Mouse (Mus musculus) bone marrow macrophage, adult 2 months (primary cell): ENCODE results near the gene Marc2.

Experiments used
- CTCF ChIP-seq: IDR thresholded peaks from 2 replicates; pipeline ENCODE4 v1.5.1; 2012; ENCODE audit warnings: low read depth, mild to moderate bottlenecking, low read length, moderate library complexity
- POLR2A ChIP-seq: IDR thresholded peaks from 2 replicates; pipeline ENCODE4 v1.6.1; 2012; ENCODE audit warnings: mild to moderate bottlenecking, low read depth, low read length, borderline replicate concordance

DNA sequence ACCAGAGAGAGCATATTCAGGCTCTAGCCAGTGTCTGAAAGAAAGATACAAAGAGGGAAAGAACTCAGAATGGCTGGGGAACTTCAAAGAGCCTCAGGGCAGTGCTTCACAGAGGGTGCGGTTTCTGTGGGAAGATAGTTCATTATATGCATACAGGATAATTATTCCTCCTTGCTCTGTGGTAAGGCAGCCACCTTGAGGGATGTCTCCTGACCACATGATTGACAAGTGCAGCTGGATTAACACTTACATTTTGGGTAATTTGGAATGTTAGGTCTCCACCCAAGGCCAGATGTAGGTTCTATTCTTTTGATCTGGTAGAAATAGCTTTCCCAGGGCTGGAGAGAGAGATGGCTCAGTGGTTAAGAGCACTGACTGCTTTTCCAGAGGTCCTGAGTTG lies 39.9 kb upstream of the Marc2 start:
- TF ChIP-seq CTCF = no peak
- no peak for TF ChIP-seq POLR2A
